Mouse (Mus musculus): ENCODE data around the gene Sugct.

DNA sequence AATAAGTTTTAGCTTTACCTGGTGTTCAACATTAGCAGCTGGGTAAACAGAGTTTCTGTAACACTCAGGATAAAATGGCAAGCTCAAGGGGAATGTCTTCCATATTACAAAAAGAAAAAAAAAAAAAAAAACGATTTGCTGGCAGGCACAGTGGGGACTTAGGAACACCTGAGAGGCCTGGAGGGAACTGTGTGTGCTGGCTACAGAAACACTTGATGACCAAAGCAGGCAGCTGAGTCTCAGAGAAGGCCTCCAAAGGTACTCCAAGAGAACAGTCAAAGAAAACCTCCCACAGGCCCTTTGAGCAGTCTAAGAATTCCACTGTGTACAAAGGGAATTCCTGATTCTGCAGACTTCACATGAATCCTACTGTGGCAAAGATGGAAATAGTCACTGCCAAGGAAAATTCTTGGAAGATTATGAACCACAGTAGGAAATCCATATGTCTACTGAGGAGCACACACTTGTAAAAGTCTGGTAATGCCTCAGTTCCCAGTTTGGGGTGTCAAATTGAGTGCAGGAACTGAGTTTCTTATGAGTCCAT is 397.8 kb downstream of the Sugct start:
- no peak for TF ChIP-seq CTCF (IDR thresholded peaks at IDR 0.05 in 2 of 3, conservative IDR thresholded peaks at IDR 0.05 in 1 of 3; ENCODE audit: control insufficient read depth in 1 of 3, insufficient read depth in 1 of 3, low read depth in 2 of 3, low read length in 3 of 3, poor library complexity in 1 of 3, severe bottlenecking in 1 of 3)
- TF ChIP-seq POLR2A (IDR thresholded peaks at IDR 0.05; ENCODE audit: control insufficient read depth in 1 of 2, insufficient read depth in 1 of 2, low read depth in 1 of 2, low read length in 2 of 2, poor library complexity in 1 of 2), result no peak
- TF ChIP-seq MYC (IDR thresholded peaks at IDR 0.05; ENCODE audit: low read depth, low read length), result no peak
- no peak for TF ChIP-seq EP300 (IDR thresholded peaks at IDR 0.05; ENCODE audit: low read depth in 1 of 2, low read length in 2 of 2)
- TF ChIP-seq ZKSCAN1 (IDR thresholded peaks at IDR 0.05; ENCODE audit: low read depth, low read length), result no peak
- TF ChIP-seq CHD2 (IDR thresholded peaks at IDR 0.05; ENCODE audit: low read length), result no peak
- no peak for TF ChIP-seq MEF2A (IDR thresholded peaks at IDR 0.05; ENCODE audit: extremely low read depth, insufficient replicate concordance, low read depth, low read length, poor library complexity, severe bottlenecking)
- no peak for TF ChIP-seq MAFK (IDR thresholded peaks at IDR 0.05; ENCODE audit: borderline replicate concordance, low read depth, low read length)
- TF ChIP-seq GATA1 (IDR thresholded peaks at IDR 0.05; ENCODE audit: low read depth, low read length), result no peak
- TF ChIP-seq SMC3 (IDR thresholded peaks at IDR 0.05; ENCODE audit: low read depth, low read length), result no peak
- TF ChIP-seq TBP (IDR thresholded peaks at IDR 0.05; ENCODE audit: low read depth, low read length), result no peak
- TF ChIP-seq RCOR1 (IDR thresholded peaks at IDR 0.05; ENCODE audit: low read depth, low read length), result no peak
- TF ChIP-seq ZNF384 (IDR thresholded peaks at IDR 0.05; ENCODE audit: low read depth, low read length), result no peak
- TF ChIP-seq MAX (IDR thresholded peaks at IDR 0.05; ENCODE audit: low read length), result no peak
